Mouse (Mus musculus): ENCODE results near the gene Fam129b. TPM values are rescaled to one million over a fixed set of nuclear protein-coding genes. Genes with fewer than 3 reads are reported as not detected.

Fam129b gene
- total RNA-seq, 1 experiment from 2014 or later = 12.9 TPM

DNA sequence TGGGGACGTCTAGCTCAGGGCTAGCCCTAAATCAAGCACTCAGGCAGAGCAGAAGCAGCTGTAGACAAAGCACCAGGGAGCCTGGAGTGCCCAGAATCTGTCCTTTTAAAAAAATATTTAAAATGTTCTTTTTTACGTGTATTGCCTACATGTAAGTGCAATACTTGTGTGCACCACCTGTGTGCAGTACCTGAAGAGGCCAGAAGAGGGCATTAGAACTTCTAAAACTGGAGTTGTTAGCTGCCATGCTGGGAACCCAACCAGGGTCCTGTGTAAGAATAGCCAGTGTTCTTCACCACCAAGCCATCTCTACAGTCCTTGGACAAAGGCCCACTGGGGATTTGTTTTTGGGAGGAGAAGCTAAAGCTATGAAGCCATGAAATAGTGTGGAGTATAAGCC lies 78.7 kb downstream of the Fam129b start:
- no peak for ATAC-seq (replicated peaks; ENCODE audit: insufficient number of reproducible peaks, low FRiP score, low TSS enrichment, poor library complexity, severe bottlenecking)

- no peak for ATAC-seq (replicated peaks; ENCODE audit: insufficient number of reproducible peaks, low FRiP score, low TSS enrichment, poor library complexity, severe bottlenecking)
These were observed 81.4 kb downstream of the Fam129b start for GRCm38 (mm10) chr2:32957344-32957743.

- ATAC-seq (replicated peaks; ENCODE audit: insufficient number of reproducible peaks, low FRiP score, low TSS enrichment, poor library complexity, severe bottlenecking) = no peak
These were observed 84.4 kb downstream of the Fam129b start for GRCm38 (mm10) chr2:32960273-32960672.

GRCm38 (mm10) chr2:32961192-32961995 lies 85.5 kb downstream of the Fam129b start, which contains the start of the genes Rpl12 and Lrsam1:
TSS of gene Rpl12 (plus strand) at chr2:32961559.
TSS of gene Lrsam1 (minus strand) at chr2:32961614.
- ATAC-seq (replicated peaks; ENCODE audit: insufficient number of reproducible peaks, low FRiP score, low TSS enrichment, poor library complexity, severe bottlenecking) = peak; percentile 87

- ATAC-seq (replicated peaks; ENCODE audit: insufficient number of reproducible peaks, low FRiP score, low TSS enrichment, poor library complexity, severe bottlenecking) = no peak
These were observed 86.4 kb downstream of the Fam129b start for GRCm38 (mm10) chr2:32962062-32962874.

- no peak for ATAC-seq (replicated peaks; ENCODE audit: insufficient number of reproducible peaks, low FRiP score, low TSS enrichment, poor library complexity, severe bottlenecking)
These were observed 86.9 kb downstream of the Fam129b start for GRCm38 (mm10) chr2:32962875-32963220.

- ATAC-seq (replicated peaks; ENCODE audit: insufficient number of reproducible peaks, low FRiP score, low TSS enrichment, poor library complexity, severe bottlenecking) = no peak
These were observed 87.6 kb downstream of the Fam129b start for GRCm38 (mm10) chr2:32963544-32963943.

GRCm38 (mm10) chr2:32963981-32964380 lies 88.1 kb downstream of the Fam129b start:
- ATAC-seq (replicated peaks; ENCODE audit: insufficient number of reproducible peaks, low FRiP score, low TSS enrichment, poor library complexity, severe bottlenecking) = no peak

GRCm38 (mm10) chr2:32964659-32965457 lies 88.9 kb downstream of the Fam129b start:
- ATAC-seq (replicated peaks; ENCODE audit: insufficient number of reproducible peaks, low FRiP score, low TSS enrichment, poor library complexity, severe bottlenecking) = no peak

DNA sequence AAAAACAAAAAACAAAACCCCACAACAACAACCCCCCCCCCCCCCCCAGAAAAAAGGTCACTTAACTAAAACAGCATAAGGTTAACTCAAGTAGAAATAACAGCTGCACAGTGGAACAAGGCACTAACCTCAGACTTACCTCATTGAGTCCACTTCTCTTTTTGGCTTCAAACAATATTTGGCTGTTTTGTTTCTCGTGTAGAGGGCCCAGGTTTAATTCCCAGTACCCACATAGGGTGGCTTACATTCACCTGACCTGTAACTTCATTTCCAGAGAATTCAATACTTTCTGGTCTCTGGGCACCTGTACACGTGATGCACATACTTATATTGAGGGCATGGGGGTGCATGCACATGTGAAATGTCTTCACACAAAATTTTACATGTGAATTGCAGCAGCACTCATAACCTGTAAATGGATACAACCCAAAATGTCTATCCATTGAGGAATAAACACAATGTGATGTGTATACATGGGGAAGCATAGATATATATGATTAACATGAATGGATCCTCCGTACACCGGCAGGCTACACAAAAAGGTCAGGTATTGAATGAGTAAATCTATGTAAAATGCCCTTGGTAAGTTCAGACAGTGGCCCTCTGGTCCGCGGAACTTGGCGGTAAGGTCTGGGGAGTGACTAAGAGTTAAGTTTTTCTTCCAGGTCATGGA lies 89.7 kb downstream of the Fam129b start:
- no peak for ATAC-seq (replicated peaks; ENCODE audit: insufficient number of reproducible peaks, low FRiP score, low TSS enrichment, poor library complexity, severe bottlenecking)

GRCm38 (mm10) chr2:32966184-32966688 lies 90.3 kb downstream of the Fam129b start:
- no peak; the same call in 1 of the 2 replicates for ATAC-seq (replicated peaks; ENCODE audit: insufficient number of reproducible peaks, low FRiP score, low TSS enrichment, poor library complexity, severe bottlenecking)

DNA sequence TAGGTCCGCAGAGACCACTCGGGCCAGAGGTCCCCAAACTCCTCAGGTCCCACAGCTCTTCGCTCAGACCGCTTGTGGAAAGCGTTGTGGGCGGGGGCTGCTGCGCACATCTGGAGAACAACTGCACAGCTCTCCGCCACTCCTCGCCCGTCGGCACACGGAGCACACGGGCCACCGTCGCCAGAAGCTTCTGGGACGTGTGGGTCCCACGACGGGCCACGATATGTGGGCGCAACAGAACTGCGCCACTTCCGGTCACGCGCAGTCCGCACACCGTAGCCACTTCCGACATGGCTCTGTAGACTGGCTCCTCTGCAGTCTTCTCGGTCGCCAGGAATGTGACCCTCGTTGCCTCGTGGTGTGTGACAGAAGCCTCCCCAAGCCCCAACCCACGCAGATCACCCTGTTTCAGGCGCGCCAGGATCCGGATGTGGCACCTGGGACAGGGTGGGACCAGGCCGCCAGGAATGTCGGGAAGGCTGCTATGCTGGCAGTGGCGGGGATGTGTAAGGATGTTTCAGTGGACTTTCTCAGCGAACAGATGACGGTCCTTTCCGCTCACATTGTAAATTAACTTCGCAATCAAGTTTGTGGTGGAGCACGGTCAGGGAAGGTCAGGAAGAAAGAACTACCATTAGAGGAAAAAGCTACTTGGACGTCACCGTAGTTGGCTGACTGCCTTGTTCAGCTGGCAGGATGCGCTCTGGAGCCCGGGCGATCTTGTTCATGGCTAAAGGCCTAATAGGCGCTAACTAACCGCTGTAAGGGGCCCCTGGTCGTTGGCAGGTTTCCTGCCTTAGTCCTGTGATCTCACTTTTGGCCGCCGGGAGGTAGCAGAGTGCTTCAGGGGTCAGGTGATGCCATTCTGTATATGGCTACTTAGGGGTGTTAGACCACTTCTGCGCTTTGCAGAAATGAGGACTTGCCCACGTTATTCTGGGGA lies 91.0 kb downstream of the Fam129b start:
- peak; percentile 89 for ATAC-seq (replicated peaks; ENCODE audit: insufficient number of reproducible peaks, low FRiP score, low TSS enrichment, poor library complexity, severe bottlenecking)

GRCm38 (mm10) chr2:32968024-32968614 lies 92.2 kb downstream of the Fam129b start:
- no peak for ATAC-seq (replicated peaks; ENCODE audit: insufficient number of reproducible peaks, low FRiP score, low TSS enrichment, poor library complexity, severe bottlenecking)

GRCm38 (mm10) chr2:32969326-32969725 lies 93.4 kb downstream of the Fam129b start:
- ATAC-seq (replicated peaks; ENCODE audit: insufficient number of reproducible peaks, low FRiP score, low TSS enrichment, poor library complexity, severe bottlenecking) = no peak

DNA sequence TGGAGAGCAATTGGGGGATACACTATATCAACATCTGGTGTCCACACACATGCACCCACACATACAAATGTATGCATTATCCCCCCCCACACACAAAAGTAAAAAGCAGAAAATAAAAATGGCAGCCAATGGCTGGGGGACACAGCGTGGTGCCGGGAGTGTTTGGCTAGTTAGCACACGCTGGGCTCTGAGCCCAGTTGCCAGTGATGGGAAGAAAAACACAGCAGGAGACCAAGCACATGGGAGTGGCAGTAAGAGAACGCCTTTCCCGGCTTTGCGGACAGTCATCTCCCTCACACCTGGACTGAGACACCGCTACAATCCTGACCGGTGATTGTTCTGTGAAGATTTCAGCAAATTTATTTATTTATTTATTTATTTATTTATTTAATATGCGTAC lies 95.3 kb downstream of the Fam129b start:
- ATAC-seq (replicated peaks; ENCODE audit: insufficient number of reproducible peaks, low FRiP score, low TSS enrichment, poor library complexity, severe bottlenecking) = no peak

- no peak for ATAC-seq (replicated peaks; ENCODE audit: insufficient number of reproducible peaks, low FRiP score, low TSS enrichment, poor library complexity, severe bottlenecking)
These were observed 98.3 kb downstream of the Fam129b start for GRCm38 (mm10) chr2:32974216-32974615.
